ENCODE assay signal across 31 mouse cellular contexts in the genomic region with DNA sequence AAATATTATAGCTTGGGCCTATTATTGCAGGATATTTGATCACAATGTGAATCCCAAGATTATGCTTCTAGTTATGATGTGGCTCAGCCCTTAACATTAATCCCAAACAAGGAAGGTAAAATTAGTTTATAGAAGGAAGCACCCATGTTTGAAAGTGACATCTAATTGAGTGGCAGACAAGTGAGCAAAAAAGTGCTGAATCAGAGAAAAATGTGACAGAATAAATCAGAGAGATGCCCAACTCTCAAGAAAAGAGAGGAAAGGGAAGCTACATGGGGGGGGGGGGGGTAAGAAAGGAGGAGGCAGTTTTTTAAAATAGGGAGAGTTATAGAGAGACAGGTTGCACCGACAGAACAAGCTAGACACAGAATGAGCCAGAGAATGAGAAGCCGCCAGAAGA.
"Had no signal": no experiment of that assay in that cellular context is flagged by ENCODE, and none has a peak within 500 bp of the region (broad histone marks: within the 10 kb centered on the region; RNA-seq: fewer than 3 reads in every experiment).

No protein-coding gene starts in this region.

- H3K4me1 ChIP-seq: intestine, embryonic 15.5 days had no signal

- H3K4me2 ChIP-seq: heart, embryonic 11.5 days; heart, embryonic 12.5 days; heart, embryonic 13.5 days; heart, embryonic 15.5 days; hindbrain, embryonic 12.5 days; hindbrain, embryonic 13.5 days; hindbrain, embryonic 14.5 days; hindbrain, embryonic 15.5 days; intestine, embryonic 15.5 days; kidney, embryonic 15.5 days had no signal

- H3K9ac ChIP-seq: heart, embryonic 12.5 days; heart, embryonic 13.5 days; heart, embryonic 15.5 days; hindbrain, embryonic 12.5 days; hindbrain, embryonic 13.5 days; hindbrain, embryonic 14.5 days; hindbrain, embryonic 15.5 days; intestine, embryonic 15.5 days; kidney, embryonic 15.5 days had no signal

- H3K27me3 ChIP-seq: heart, embryonic 12.5 days; heart, embryonic 13.5 days; heart, embryonic 15.5 days; hindbrain, embryonic 12.5 days; hindbrain, embryonic 13.5 days; hindbrain, embryonic 15.5 days; intestine, embryonic 15.5 days; kidney, embryonic 15.5 days had no signal

- H3K4me3 ChIP-seq: heart, embryonic 10.5 days; heart, embryonic 12.5 days; heart, embryonic 13.5 days; heart, embryonic 15.5 days; hindbrain, embryonic 10.5 days; hindbrain, embryonic 12.5 days; hindbrain, embryonic 13.5 days; hindbrain, embryonic 15.5 days; intestine, embryonic 15.5 days; kidney, embryonic 15.5 days; layer of hippocampus, adult 2 months; left cerebral cortex, adult 2 months had no signal

- H3K9me3 ChIP-seq: heart, embryonic 10.5 days; heart, embryonic 12.5 days; heart, embryonic 13.5 days; heart, embryonic 15.5 days; hindbrain, embryonic 10.5 days; hindbrain, embryonic 12.5 days; hindbrain, embryonic 13.5 days; hindbrain, embryonic 15.5 days; intestine, embryonic 15.5 days; kidney, embryonic 15.5 days had no signal

- H3K36me3 ChIP-seq: heart, embryonic 12.5 days; heart, embryonic 13.5 days; heart, embryonic 15.5 days; hindbrain, embryonic 12.5 days; hindbrain, embryonic 13.5 days; hindbrain, embryonic 15.5 days; intestine, embryonic 15.5 days; kidney, embryonic 15.5 days had no signal

- H3K27ac ChIP-seq: heart, embryonic 10.5 days; heart, embryonic 13.5 days; heart, embryonic 15.5 days; hindbrain, embryonic 10.5 days; hindbrain, embryonic 12.5 days; hindbrain, embryonic 13.5 days; hindbrain, embryonic 14.5 days; hindbrain, embryonic 15.5 days; hindbrain, postnatal 0 days; intestine, embryonic 15.5 days; kidney, embryonic 15.5 days; kidney, postnatal 0 days; layer of hippocampus, adult 2 months; left cerebral cortex, adult 2 months had no signal

- DNase-seq: heart, postnatal 10 days; heart, postnatal 14 days; heart, postnatal 4 days; kidney, adult 11 months; kidney, adult 18-20 months; kidney, adult 2 months; kidney, adult 8-10 months; kidney, adult 9 months; kidney, postnatal 10 days; kidney, postnatal 14 days; kidney, postnatal 25 days; kidney, postnatal 36 days; kidney, postnatal 4 days; layer of hippocampus, adult 9-11 months; layer of hippocampus, postnatal 36 days had no signal
